Mouse (Mus musculus) liver, adult 2 months (tissue): ENCODE data around the gene Cdh12. TPM values are rescaled to one million over a fixed set of nuclear protein-coding genes. Genes with fewer than 3 reads are reported as not detected.

Experiments
- DNase-seq: peaks from one replicate; pipeline ENCODE4 v3.0.0-alpha.2; 2011; ENCODE audit warnings: low read depth, low spot score; ENCODE audit errors: extremely low read depth
- H3K27ac ChIP-seq: fragments of 200-500 bp; replicated peaks from 2 replicates; pipeline ENCODE4 v1.5.1; 2012; ENCODE audit warnings: low read depth, mild to moderate bottlenecking, control low read depth, inconsistent platforms, low read length; ENCODE audit not compliant: insufficient read depth
- H3K27me3 ChIP-seq: fragments of 200-500 bp; 2 replicates; pipeline ENCODE4 v1.6.1; 2012; ENCODE audit warnings: mild to moderate bottlenecking, moderate library complexity, low read length, inconsistent platforms; ENCODE audit not compliant: control insufficient read depth, insufficient read depth
- H3K36me3 ChIP-seq: fragments of 200-500 bp; 2 replicates; pipeline ENCODE4 v1.6.1; 2012; ENCODE audit warnings: low read length, inconsistent platforms; ENCODE audit not compliant: control insufficient read depth, insufficient read depth
- H3K4me1 ChIP-seq: fragments of 200-500 bp; 2 replicates; pipeline ENCODE4 v1.6.1; 2011; ENCODE audit warnings: low read length; ENCODE audit not compliant: control insufficient read depth, insufficient read depth
- H3K4me3 ChIP-seq: fragments of 200-500 bp; 2 replicates; pipeline ENCODE4 v1.5.1; 2011; ENCODE audit warnings: low read depth, mild to moderate bottlenecking, control low read depth, low read length, moderate library complexity; ENCODE audit not compliant: insufficient read depth
- H3K79me2 ChIP-seq: fragments of 200-500 bp; 2 replicates; pipeline ENCODE4 v1.6.1; 2012; ENCODE audit warnings: inconsistent platforms, mild to moderate bottlenecking, low read length, moderate library complexity; ENCODE audit not compliant: control insufficient read depth, insufficient read depth
- H3K9ac ChIP-seq: fragments of 200-500 bp; 2 replicates; pipeline ENCODE4 v1.6.1; 2012; ENCODE audit warnings: low read depth, mild to moderate bottlenecking, control low read depth, inconsistent platforms, low read length
- CTCF ChIP-seq: fragments of 200-500 bp; IDR thresholded peaks from 2 replicates; pipeline ENCODE4 v1.5.1; 2011; ENCODE audit warnings: low read depth, low read length, control low read depth
- POLR2A ChIP-seq: fragments of 200-500 bp; IDR thresholded peaks from 2 replicates; pipeline ENCODE4 v1.6.1; 2011; ENCODE audit warnings: low read length, control low read depth; ENCODE audit not compliant: insufficient read depth; ENCODE audit errors: extremely low read depth
- WGBS: fragments of 180-500 bp; shearing (Covaris S2); methylation state at CpG from one replicate; pipeline ENCODE4 v1.1.7; 2018; 5-methylcytosine and 5-hydroxymethylcytosine counted together
- polyA plus RNA-seq: library from polyadenylated mRNA; depleted of rRNA; stranded (reverse); fragments of >200 nt; gene quantifications from 2 replicates; pipeline ENCODE4 v1.2.3, GENCODE M21; 2012
- total RNA-seq: library from RNA; depleted of rRNA; stranded (reverse); fragments of >200 nt; gene quantifications from 2 replicates; pipeline ENCODE4 v1.2.3, GENCODE M21; 2014

Gene Cdh12
- total and polyA plus RNA-seq, 2 experiments = not detected

GRCm38 (mm10) chr15:21063683-21064082 lies 614.6 kb downstream of the Cdh12 start:
- no peak overlapping the region for H3K9ac ChIP-seq
- no peaks in the 10 kb centered on the region for H3K4me1 ChIP-seq
- DNase-seq = no peak
- 67% methylated on average over 1 of the region's 1 CpGs for WGBS
- H3K79me2 ChIP-seq = no peaks in the 10 kb centered on the region
- no peak for TF ChIP-seq POLR2A
- TF ChIP-seq CTCF = no peak
- no peak overlapping the region for H3K27ac ChIP-seq
- H3K36me3 ChIP-seq = no peaks in the 10 kb centered on the region
- no peak overlapping the region for H3K4me3 ChIP-seq
- no peaks in the 10 kb centered on the region for H3K27me3 ChIP-seq

- Histone ChIP-seq H3K27me3 (no peaks in the 10 kb centered on the region), H3K36me3 (no peaks in the 10 kb centered on the region), H3K4me1 (no peaks in the 10 kb centered on the region), H3K4me3 (no peak overlapping the region), H3K27ac (no peak overlapping the region), H3K79me2 (no peaks in the 10 kb centered on the region), H3K9ac (no peak overlapping the region)
- TF ChIP-seq CTCF (no peak), POLR2A (no peak)
- DNase-seq = no peak
- 64% methylated on average over 2 of the region's 2 CpGs for WGBS
Measured at GRCm38 (mm10) chr15:21069264-21069663, 620.2 kb downstream of the Cdh12 start.

GRCm38 (mm10) chr15:21092824-21093223 lies 643.8 kb downstream of the Cdh12 start:
- H3K36me3 ChIP-seq = no peaks in the 10 kb centered on the region
- H3K27ac ChIP-seq = no peak overlapping the region
- H3K27me3 ChIP-seq = no peaks in the 10 kb centered on the region
- H3K4me1 ChIP-seq = no peaks in the 10 kb centered on the region
- DNase-seq = no peak
- no peak overlapping the region for H3K4me3 ChIP-seq
- H3K79me2 ChIP-seq = no peaks in the 10 kb centered on the region
- WGBS = 79% methylated on average over 1 of the region's 1 CpGs
- no peak overlapping the region for H3K9ac ChIP-seq
- TF ChIP-seq CTCF (no peak), POLR2A (no peak)

GRCm38 (mm10) chr15:21109009-21109841 lies 660.2 kb downstream of the Cdh12 start:
- no peak overlapping the region for H3K9ac ChIP-seq
- WGBS = 28% methylated on average over 11 of the region's 11 CpGs
- H3K79me2 ChIP-seq = no peaks in the 10 kb centered on the region
- no peaks in the 10 kb centered on the region for H3K36me3 ChIP-seq
- H3K27me3 ChIP-seq = no peaks in the 10 kb centered on the region
- DNase-seq = no peak
- H3K4me1 ChIP-seq = no peaks in the 10 kb centered on the region
- TF ChIP-seq POLR2A = no peak
- no peak overlapping the region for H3K4me3 ChIP-seq
- no peak overlapping the region for H3K27ac ChIP-seq

- H3K27ac ChIP-seq = no peak overlapping the region
- H3K36me3 ChIP-seq = no peaks in the 10 kb centered on the region
- H3K27me3 ChIP-seq = no peaks in the 10 kb centered on the region
- H3K9ac ChIP-seq = no peak overlapping the region
- no peaks in the 10 kb centered on the region for H3K79me2 ChIP-seq
- no peaks in the 10 kb centered on the region for H3K4me1 ChIP-seq
- H3K4me3 ChIP-seq = no peak overlapping the region
- no peak for DNase-seq
- TF ChIP-seq POLR2A (no peak), CTCF (no peak)
- WGBS = 64% methylated on average over 4 of the region's 4 CpGs
Measured at GRCm38 (mm10) chr15:21109889-21110500, 660.9 kb downstream of the Cdh12 start.
